Mouse (Mus musculus) brain, embryonic 14.5 days (tissue): ENCODE measurements around the gene P2rx4. TPM values are rescaled to one million over a fixed set of nuclear protein-coding genes. Genes with fewer than 3 reads are reported as not detected.

Experiments
- DNase-seq: peaks from one replicate; pipeline ENCODE4 v3.0.0-alpha.2; 2011; ENCODE audit warnings: low read depth
- CTCF ChIP-seq: fragments of 200-500 bp; IDR thresholded peaks from 2 replicates; pipeline ENCODE4 v1.5.1; 2012; ENCODE audit warnings: inconsistent platforms, mild to moderate bottlenecking, moderate library complexity, borderline replicate concordance; ENCODE audit not compliant: insufficient read depth, insufficient read length; ENCODE audit errors: extremely low read depth
- POLR2A ChIP-seq: fragments of 200-500 bp; IDR thresholded peaks from 2 replicates; pipeline ENCODE4 v1.6.1; 2012; ENCODE audit warnings: mild to moderate bottlenecking, inconsistent platforms, borderline replicate concordance; ENCODE audit not compliant: poor library complexity, insufficient read depth, insufficient read length, severe bottlenecking; ENCODE audit errors: extremely low read depth
- polyA plus RNA-seq: library from polyadenylated mRNA; depleted of rRNA; stranded (reverse); fragments of >200 nt; gene quantifications from 2 replicates; pipeline ENCODE4 v1.2.3, GENCODE M21; 2012

The P2rx4 gene
- polyA plus RNA-seq, 1 experiment = 13.1 TPM

- DNase-seq = no peak
- TF ChIP-seq CTCF (no peak), POLR2A (no peak)
Measured at GRCm38 (mm10) chr5:122743880-122744422, 36.6 kb downstream of the P2rx4 start.

GRCm38 (mm10) chr5:122747950-122748349, 40.6 kb downstream of the P2rx4 start:
- TF ChIP-seq CTCF (no peak), POLR2A (no peak)
- DNase-seq = no peak

- DNase-seq = no peak
Measured at GRCm38 (mm10) chr5:122754477-122754876, 47.1 kb downstream of the P2rx4 start.

GRCm38 (mm10) chr5:122755620-122756019, 48.3 kb downstream of the P2rx4 start:
- TF ChIP-seq POLR2A (no peak), CTCF (no peak)
- DNase-seq = no peak

More at GRCm38 (mm10) chr5:122754477-122754876, 47.1 kb downstream of the P2rx4 start:
- TF ChIP-seq POLR2A (no peak), CTCF (no peak)

GRCm38 (mm10) chr5:122756144-122756543, 48.8 kb downstream of the P2rx4 start:
- no peak for DNase-seq
- no peak for TF ChIP-seq CTCF
- no peak for TF ChIP-seq POLR2A

GRCm38 (mm10) chr5:122756680-122757079, 49.3 kb downstream of the P2rx4 start:
- DNase-seq = no peak
- TF ChIP-seq CTCF (no peak), POLR2A (no peak)

- TF ChIP-seq CTCF (no peak), POLR2A (no peak)
- no peak for DNase-seq
Measured at GRCm38 (mm10) chr5:122763271-122764031, 56.1 kb downstream of the P2rx4 start.

- no peak for DNase-seq
- TF ChIP-seq CTCF (0 out of 2 replicates have a peak, but pooled peaks have one; percentile 25), POLR2A (no peak)
Measured at GRCm38 (mm10) chr5:122764032-122764464, 56.7 kb downstream of the P2rx4 start.

- TF ChIP-seq POLR2A (no peak), CTCF (no peak)
- no peak for DNase-seq
Measured at GRCm38 (mm10) chr5:122767283-122767682, 59.9 kb downstream of the P2rx4 start.

GRCm38 (mm10) chr5:122769101-122769568, 61.8 kb downstream of the P2rx4 start:
- DNase-seq = no peak
- no peak for TF ChIP-seq POLR2A

GRCm38 (mm10) chr5:122770304-122770703, 63.0 kb downstream of the P2rx4 start:
- TF ChIP-seq POLR2A (no peak), CTCF (no peak)
- DNase-seq = no peak
